Mouse (Mus musculus) lung, adult 18-20 months (tissue): ENCODE results near the gene Rnf213.

Source experiments
- DNase-seq, 2 experiments: peaks; one replicate each; pipeline ENCODE4 v3.0.0; 2022; ENCODE audit warnings: mixed read lengths in 2 of 2

Rnf213 gene

GRCm38 (mm10) chr11:119390271-119391231 is 2.3 kb upstream of the Rnf213 start:
- DNase-seq, result peak; percentile 76 to 81

DNA sequence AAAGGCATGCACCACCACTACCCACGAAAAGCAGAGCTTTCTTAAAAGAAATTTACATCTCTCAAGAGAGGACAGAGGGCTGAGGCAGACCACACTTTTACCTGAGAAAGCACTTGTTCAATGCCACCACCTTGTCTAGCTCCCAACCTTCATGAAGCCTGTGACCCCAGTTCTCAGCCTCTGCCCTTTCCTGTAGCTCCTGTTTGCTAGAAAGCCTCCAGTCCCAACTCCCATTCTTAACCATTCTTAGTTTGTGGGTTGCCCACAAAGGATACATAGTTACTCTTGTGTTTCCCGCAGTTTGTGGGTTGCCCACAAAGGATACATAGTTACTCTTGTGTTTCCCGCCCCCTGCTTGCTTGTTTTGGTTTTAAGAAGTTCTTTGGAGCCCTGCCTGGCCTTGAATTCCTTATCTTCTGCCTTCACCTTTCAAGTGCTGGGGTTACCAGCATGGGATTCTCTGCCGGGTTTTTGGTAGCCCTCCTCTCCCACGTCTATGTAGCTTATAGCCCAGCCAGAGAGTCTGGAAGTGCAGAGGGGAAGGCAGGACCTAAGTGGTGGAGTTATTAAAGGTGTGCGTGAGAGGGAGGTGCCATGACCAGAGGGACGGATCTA is 1.4 kb upstream of the Rnf213 start:
- DNase-seq, result no peak

GRCm38 (mm10) chr11:119392001-119392614 is 792 bp upstream of the Rnf213 start:
- peak; percentile 88 to 92 for DNase-seq

DNA sequence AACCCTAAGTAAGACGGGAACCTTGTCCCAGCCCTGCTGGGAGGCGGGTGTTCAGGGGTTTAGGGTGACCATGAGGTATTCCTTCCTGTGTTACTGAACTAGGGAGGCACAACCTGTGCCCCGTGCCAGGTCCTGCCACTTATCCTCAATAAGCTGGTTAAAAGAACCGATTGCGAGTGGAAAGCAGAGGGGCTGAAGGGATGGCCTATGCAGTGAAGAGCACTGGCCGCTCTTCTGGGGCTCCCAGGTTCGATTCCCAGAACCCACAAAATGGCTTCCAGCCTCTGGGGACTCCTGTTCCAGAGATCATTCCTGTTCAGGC is 544 bp downstream of the Rnf213 start:
- peak in 1 of 2 experiments; percentile 38 for DNase-seq

- peak in 1 of 2 experiments; percentile 24 for DNase-seq
Measured at GRCm38 (mm10) chr11:119394210-119394609, 1.3 kb downstream of the Rnf213 start.

DNA sequence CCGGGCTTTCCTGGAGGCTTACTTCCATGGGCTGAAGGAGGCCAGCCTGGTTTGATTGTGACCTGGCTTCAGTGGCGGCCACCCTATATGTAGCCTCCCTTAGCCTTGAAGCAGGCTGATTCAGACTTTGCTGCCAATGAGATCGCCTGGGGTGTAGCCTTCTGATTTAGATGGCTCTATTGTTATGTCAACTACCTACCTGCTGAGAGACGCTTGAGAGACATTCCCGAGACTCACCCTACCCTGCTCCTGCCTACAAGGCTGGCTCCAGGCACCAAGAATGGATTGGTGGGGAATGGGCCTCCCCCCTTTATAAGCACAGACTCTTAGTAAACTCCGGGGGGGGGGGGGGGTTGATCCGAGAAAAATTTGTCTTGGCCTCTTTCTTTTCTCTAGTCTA is 2.5 kb downstream of the Rnf213 start:
- DNase-seq, result no peak

GRCm38 (mm10) chr11:119395931-119396330 is 3.0 kb downstream of the Rnf213 start:
- no peak for DNase-seq

GRCm38 (mm10) chr11:119396461-119396860 is 3.6 kb downstream of the Rnf213 start:
- DNase-seq, result no peak

GRCm38 (mm10) chr11:119402501-119403160 is 9.7 kb downstream of the Rnf213 start:
- no peak for DNase-seq

DNA sequence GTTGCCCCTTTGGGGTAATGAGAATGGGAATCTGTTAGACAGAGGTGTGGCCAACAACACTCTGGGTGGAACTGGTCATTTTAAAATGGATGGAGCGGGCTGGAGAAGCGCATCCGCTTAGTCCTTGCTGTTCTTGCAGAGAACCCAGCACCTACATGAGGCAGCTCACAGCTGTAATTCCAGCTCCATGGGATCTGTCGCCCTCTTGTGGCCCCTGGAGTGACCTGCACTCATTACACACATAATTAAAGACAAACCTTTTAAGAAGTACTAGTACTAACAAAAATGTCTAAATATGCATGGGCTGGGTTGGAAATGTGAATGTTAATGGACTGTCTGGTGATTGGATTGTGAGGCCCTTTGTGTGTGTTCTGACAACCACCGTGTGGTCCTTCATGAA is 11.7 kb downstream of the Rnf213 start:
- DNase-seq, result peak in 1 of 2 experiments; percentile 37

- DNase-seq, result no peak
Measured at GRCm38 (mm10) chr11:119407381-119407780, 14.5 kb downstream of the Rnf213 start.

GRCm38 (mm10) chr11:119407977-119408376 is 15.1 kb downstream of the Rnf213 start:
- no peak for DNase-seq

DNA sequence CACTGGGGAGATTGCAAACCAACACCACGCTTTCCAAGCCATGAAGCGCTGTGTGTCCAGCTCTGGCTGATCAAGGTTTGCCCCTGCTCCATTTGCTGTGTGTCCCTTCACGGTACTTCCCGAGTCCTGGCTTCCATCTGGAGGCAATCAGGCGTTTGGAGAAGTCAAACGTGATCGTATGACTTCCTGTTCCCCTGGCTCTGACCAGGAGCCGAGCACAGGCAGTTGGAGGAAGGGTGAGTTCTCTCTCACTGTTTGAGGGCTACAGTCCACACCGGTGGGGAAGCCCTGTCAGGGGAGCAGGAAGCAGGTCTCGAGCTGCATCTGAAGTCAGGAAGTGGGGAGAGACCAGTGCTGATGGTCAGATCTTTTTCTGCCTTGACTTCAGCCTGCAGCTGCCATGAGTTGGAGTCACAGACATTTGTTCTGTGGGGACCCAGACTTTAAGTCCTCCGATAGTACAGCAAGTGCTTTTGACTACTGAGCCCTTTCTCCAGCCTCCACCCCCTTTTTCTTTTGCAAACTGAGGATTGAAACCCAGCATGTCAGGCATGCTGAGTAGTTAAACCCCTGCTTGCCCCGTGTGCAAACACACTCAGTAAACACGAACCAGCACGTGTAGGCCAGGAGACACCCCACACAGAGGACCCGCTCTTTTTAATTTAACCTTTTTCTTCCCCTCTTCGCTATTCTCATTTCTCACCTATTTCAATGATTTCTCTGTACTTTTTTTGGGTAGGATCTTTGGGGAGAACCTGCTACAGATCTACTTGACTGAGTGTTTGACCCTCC is 26.6 kb downstream of the Rnf213 start:
- no peak for DNase-seq

DNA sequence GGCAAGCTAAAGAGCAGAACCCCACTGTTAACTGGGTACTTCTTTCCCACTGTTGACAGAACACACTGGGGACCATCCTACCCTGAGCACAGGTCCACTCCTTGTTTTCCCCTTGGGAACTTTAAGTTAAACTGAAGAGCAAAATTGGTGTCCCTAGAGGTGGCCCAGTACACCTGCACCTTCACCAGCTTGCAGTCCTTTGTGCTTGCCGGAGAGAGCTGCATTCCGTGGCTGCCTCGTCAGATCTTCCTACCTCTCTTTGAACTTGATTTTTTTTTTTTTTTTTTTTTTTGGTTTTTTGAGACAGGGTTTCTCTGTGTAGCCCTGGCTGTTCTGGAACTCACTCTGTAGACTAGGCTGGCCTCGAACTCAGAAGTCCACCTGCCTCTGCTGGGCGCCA is 27.5 kb downstream of the Rnf213 start:
- DNase-seq, result no peak

DNA sequence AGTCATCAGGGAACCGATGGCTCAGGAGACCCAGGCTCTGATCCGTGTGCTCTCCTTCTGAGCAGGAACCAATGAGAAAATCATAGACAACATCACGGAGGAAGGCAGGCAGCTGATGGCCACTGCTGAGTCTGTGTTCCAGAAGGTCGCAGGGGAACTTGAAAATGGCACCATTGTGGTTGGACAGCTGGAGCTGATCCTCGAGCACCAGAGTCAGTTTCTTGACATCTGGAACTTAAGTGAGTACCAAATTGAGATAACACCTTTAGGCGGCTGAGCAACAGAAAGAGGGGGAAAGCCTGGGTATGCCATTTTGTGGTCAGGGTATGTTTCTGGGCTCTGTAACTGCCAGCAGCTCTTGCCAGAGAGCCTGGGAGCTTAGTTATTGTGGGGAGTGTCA is 34.5 kb downstream of the Rnf213 start:
- no peak for DNase-seq

DNA sequence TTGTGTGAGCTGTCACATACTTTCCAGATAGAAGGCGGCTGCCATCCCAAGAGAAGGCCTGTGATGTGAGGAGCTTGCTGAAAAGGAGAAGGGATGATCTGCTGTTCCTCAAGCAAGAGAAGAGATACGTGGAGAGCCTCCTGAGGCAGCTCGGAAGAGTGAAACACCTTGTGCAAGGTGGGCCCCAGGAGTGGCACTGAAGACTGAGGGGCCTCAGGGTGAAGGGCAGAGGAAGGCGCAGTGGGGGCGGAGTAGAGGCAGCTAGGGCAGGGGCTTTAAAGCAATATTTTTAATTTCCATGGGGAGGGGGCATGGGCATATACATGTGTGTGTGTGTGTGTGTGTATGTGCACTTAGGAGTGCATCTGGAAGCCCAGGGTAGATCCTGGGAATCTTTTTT is 35.1 kb downstream of the Rnf213 start:
- no peak for DNase-seq

GRCm38 (mm10) chr11:119428649-119429136 is 35.8 kb downstream of the Rnf213 start:
- DNase-seq, result peak; percentile 59 to 68

DNA sequence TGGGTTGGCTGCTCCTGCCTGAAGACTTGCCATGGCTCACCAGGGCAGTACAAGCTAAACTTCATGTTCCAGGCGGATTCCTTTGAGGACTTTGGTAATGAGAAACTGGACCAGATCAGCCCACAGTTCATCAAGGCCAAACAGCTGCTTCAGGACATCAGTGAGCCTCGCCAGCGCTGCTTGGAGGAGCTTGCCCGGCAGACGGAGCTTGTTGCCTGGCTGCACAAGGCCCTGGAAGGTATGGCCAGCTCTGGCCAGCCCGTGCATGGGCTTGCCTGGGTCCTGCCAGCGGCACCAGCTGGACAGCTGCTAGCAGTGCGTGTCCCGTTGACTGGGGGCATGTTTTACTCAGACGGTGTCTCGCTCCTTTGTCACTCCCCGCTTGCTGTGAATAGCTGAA is 38.6 kb downstream of the Rnf213 start:
- peak; percentile 30 to 40 for DNase-seq

GRCm38 (mm10) chr11:119432706-119433105 is 39.8 kb downstream of the Rnf213 start:
- no peak for DNase-seq

DNA sequence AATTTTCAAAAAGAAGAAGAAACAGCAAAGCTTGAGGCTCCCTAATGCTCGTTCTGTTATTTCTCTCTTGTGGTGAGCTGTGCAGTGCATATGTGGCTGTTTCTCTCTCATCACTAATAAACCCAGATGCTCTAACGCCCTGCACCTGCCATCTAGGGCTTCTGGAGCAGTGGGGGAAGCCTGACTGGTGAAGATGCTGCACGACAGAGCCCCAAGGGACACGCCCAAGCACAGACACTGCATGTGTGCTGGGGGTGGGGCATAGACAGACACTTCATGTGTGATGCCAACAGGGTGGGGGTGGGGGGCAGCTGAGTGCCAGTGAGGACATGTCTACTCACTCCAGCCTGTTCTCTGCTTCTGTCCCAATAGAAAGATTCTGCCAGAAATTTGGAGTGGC is 41.4 kb downstream of the Rnf213 start:
- no peak for DNase-seq

DNA sequence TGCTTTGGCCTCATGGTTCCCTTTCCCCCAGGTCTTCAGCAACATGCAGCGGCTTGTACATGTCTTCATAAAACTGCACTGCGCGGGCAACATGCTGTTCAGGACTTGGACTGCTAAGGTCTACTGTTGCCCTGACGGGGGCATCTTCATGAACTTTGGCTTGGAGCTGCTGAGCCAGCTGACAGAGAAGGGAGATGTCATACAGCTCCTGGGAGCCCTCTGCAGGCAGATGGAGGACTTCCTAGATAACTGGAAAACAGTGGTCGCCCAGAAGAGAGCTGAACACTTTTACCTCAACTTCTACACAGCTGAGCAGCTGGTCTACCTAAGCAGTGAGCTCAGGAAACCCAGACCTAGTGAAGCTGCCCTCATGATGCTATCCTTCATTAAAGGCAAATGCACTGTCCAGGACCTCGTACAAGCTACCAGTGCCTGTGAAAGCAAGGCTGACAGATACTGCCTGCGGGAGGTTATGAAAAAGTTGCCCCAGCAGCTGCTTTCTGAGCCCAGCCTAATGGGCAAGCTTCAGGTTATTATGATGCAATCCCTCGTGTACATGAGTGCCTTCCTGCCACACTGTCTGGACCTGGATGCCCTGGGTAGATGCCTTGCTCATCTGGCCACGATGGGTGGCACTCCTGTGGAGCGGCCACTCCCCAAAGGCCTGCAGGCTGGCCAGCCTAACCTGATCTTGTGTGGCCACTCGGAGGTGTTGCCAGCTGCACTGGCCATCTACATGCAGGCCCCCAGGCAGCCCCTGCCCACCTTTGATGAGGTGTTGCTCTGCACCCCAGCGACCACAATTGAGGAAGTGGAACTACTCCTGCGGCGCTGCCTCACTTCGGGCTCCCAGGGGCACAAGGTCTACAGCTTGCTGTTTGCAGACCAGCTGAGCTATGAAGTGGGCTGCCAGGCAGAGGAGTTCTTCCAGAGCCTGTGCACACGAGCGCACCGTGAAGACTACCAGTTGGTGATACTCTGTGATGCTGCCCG is 43.3 kb downstream of the Rnf213 start:
- no peak for DNase-seq
